Mouse (Mus musculus): ENCODE results near the gene Accs.

DNA sequence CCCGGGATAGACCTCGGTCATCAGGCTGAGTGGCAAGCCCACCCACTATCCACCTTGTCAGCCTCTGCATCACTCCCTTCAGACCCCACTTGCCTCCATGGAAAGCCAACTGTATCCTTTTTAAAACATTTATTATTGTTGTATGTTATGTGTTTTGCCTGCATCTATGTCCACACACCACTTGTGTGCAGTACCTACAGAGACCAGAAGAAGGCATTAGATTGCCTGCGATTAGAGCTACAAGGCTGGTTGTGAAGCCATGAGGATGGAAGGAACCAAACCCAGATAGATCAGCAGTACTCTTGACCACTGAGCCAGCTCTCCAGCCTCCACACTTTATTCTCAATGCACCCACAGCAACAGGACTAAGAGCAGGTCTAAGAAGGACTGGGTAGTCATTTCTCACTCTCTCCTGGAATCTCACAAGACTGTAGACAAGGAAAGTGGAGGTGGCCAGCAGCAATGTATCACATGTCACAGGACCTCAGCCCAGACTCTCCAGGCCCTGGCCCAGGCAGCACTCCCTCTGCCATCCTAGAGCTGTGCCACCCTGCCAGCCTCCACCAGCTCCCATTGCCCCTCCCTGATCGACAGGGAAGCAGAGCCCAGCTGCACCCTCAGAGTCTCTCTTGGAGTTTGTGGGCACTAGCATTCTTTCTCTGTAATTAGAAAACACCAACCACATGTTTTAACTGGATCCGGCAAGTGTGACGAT lies 43.1 kb downstream of the Accs start:
- no peak; the same call in 1 of the 2 replicates for TF ChIP-seq CTCF (IDR thresholded peaks at IDR 0.05; ENCODE audit: borderline replicate concordance, insufficient read depth, low read depth, low read length)
- TF ChIP-seq POLR2A (IDR thresholded peaks at IDR 0.05; ENCODE audit: borderline replicate concordance, insufficient read depth, low read length): no peak
